Mouse (Mus musculus): ENCODE data around the gene Abca9.

Gene Abca9

GRCm38 (mm10) chr11:110167459-110168251, at the start of gene Abca9:
Abca9 (minus strand) TSS chr11:110168196.
- peak; percentile 38 for DNase-seq

GRCm38 (mm10) chr11:110217118-110217517, 49.1 kb upstream of the Abca9 start:
- no peak for DNase-seq

GRCm38 (mm10) chr11:110203930-110204329, 35.9 kb upstream of the Abca9 start:
- DNase-seq: no peak

- no peak for DNase-seq
Measured at GRCm38 (mm10) chr11:110198882-110199281, 30.9 kb upstream of the Abca9 start.

- no peak for DNase-seq
Measured at GRCm38 (mm10) chr11:110196561-110197306, 28.7 kb upstream of the Abca9 start.

- no peak for DNase-seq
Measured at GRCm38 (mm10) chr11:110195310-110195709, 27.3 kb upstream of the Abca9 start.

- DNase-seq: no peak
Measured at GRCm38 (mm10) chr11:110171212-110171611, 3.2 kb upstream of the Abca9 start.

- DNase-seq: peak; percentile 17
Measured at GRCm38 (mm10) chr11:110165822-110166221, 2.2 kb downstream of the Abca9 start.

- DNase-seq: no peak
Measured at GRCm38 (mm10) chr11:110165409-110165808, 2.6 kb downstream of the Abca9 start.

GRCm38 (mm10) chr11:110157059-110157458, 10.9 kb downstream of the Abca9 start:
- DNase-seq: peak; percentile 2

- no peak for DNase-seq
Measured at GRCm38 (mm10) chr11:110155985-110156384, 12.0 kb downstream of the Abca9 start.

GRCm38 (mm10) chr11:110147640-110148039, 20.4 kb downstream of the Abca9 start:
- DNase-seq: no peak

GRCm38 (mm10) chr11:110145421-110145820, 22.6 kb downstream of the Abca9 start:
- DNase-seq: peak; percentile 33

GRCm38 (mm10) chr11:110130760-110131159, 37.2 kb downstream of the Abca9 start:
- DNase-seq: peak; percentile 2

GRCm38 (mm10) chr11:110111137-110111536, 56.9 kb downstream of the Abca9 start:
- DNase-seq: peak; percentile 2

- DNase-seq: no peak
Measured at GRCm38 (mm10) chr11:110101437-110101836, 66.6 kb downstream of the Abca9 start.

GRCm38 (mm10) chr11:110098901-110099300, 69.1 kb downstream of the Abca9 start:
- DNase-seq: peak; percentile 2

- peak; percentile 1 for DNase-seq
Measured at GRCm38 (mm10) chr11:110097465-110097864, 70.5 kb downstream of the Abca9 start.

GRCm38 (mm10) chr11:110095858-110096257, 72.1 kb downstream of the Abca9 start, which contains the start of gene Abca8a:
Abca8a (minus strand) TSS chr11:110095978.
- DNase-seq: peak; percentile 50

- peak; percentile 8 for DNase-seq
Measured at GRCm38 (mm10) chr11:110094846-110095380, 73.1 kb downstream of the Abca9 start.

GRCm38 (mm10) chr11:110094236-110094635, 73.8 kb downstream of the Abca9 start:
- peak; percentile 62 for DNase-seq

- DNase-seq: peak; percentile 26
Measured at GRCm38 (mm10) chr11:110091328-110091727, 76.7 kb downstream of the Abca9 start.

- DNase-seq: no peak
Measured at GRCm38 (mm10) chr11:110072158-110072557, 95.8 kb downstream of the Abca9 start.

- no peak for DNase-seq
Measured at GRCm38 (mm10) chr11:110061032-110061431, 107.0 kb downstream of the Abca9 start.

Measured in lung, postnatal 36 days (tissue).